Mouse (Mus musculus): ENCODE data around the gene Zfp683. TPM values are rescaled to one million over a fixed set of nuclear protein-coding genes. Genes with fewer than 3 reads are reported as not detected.

Zfp683 gene
- not detected in 2 replicates for polyA plus RNA-seq (2016; fragmentation: Nextera tagmentation; extraction: Ambion mirVana)

DNA sequence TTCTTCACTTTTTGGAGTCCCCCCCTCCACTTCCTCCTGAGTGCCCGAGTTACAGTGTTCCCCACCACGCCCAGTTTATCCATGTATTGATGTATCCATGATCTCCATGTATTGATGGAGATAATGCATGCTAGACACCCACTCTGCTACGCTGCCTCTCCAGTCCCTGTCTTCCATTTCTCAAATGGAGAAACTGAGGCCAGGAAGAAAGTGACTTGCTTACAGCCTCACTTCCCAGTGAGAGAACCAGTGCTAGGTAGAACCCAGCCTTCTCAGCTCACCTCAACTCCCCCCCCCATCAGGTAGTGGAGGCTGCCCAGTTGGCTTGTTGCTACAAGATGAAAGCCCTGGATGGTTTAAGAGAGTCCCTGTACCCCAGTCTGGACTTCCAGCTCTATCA is at the start of gene Zfp683:
Gene Zfp683, plus strand, starts transcription at position 301 of the 400 bp plus-strand sequence.
- H3K27me3 ChIP-seq (replicated peaks) = no peaks in the 10 kb centered on the region
- no peak within 1 kb of the TSS for H3K4me3 ChIP-seq
- 88% methylated on average over 3 of the region's 3 CpGs for WGBS
- H3K9ac ChIP-seq = no peak within 1 kb of the TSS
- ATAC-seq (ENCODE audit: low FRiP score, low read depth) = no peak
- H3K27ac ChIP-seq = no peak within 1 kb of the TSS
- no peak within 1 kb of the TSS for H3K4me2 ChIP-seq (replicated peaks)
- no peaks in the 10 kb centered on the region for H3K36me3 ChIP-seq
- H3K9me3 ChIP-seq = no peaks in the 10 kb centered on the region
- peaks cover 4% of the 10 kb centered on the region; the same call in 1 of the 2 replicates for H3K4me1 ChIP-seq

DNA sequence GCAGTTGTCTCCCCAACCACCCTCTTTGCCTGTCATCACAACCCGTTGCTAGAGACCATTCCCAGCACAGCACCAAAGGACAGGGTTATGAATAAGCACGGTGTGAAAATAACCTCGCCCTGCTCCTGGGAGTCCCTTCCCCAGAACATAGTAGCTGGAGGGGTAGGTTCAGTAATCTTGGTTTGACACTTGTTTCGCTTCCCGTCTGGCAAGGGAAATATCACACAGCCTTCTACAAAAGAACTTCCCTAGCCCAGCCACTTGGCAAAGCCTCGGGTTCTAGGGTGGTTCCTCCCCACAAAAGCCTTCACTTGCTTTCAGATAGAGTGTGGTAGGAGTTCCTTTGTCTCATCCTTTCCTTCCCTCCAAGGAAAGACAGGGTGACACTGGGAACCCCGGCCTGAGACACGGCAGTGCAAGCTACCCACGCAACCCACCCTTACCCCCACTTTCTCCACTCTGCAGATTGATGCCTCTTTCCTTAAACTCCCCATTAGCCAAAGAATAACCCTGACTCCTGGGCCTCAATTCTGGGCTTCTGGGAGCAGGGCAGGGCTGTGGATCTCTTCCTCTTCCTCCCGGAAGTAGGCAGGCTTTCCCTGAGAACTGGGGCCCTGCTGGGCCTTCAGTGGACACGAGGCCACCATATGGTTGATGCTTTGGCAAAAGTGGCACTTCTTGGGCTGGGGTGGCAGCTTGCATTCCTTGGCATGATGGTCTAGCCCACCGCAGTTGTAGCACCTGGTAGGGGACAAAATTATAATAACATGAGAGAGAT is 47.9 kb upstream of the Zfp683 start:
- H3K9me3 ChIP-seq = no peaks in the 10 kb centered on the region
- H3K27me3 ChIP-seq (replicated peaks) = no peaks in the 10 kb centered on the region
- H3K36me3 ChIP-seq = no peaks in the 10 kb centered on the region
- H3K27ac ChIP-seq = no peak overlapping the region
- ATAC-seq (ENCODE audit: low FRiP score, low read depth) = no peak
- H3K4me3 ChIP-seq = no peak overlapping the region
- no peak overlapping the region for H3K4me2 ChIP-seq (replicated peaks)
- no peak overlapping the region for H3K9ac ChIP-seq
- WGBS = 89% methylated on average over 12 of the region's 12 CpGs
- no peaks in the 10 kb centered on the region for H3K4me1 ChIP-seq

DNA sequence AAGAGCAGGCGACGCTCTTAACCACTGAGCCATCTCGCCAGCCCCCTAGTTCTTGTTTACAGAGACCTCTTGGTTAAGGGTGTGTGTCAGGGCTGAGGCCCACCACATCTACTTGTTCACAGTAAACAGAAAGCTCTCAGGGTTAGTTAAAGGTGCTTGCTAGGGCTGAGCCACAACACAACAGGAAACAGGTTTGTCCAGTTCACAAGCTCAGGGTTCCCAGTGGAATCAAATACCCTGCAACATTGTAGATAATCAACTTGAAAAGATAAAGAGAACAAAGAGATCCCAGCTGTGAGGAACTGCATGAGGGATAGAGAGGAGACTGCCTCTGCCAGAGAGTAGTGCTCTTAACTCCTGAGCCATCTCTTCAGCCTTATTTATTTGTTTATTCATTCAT is 46.8 kb upstream of the Zfp683 start:
- Histone ChIP-seq H3K36me3 (no peaks in the 10 kb centered on the region), H3K9me3 (no peaks in the 10 kb centered on the region), H3K4me1 (peaks cover 6% of the 10 kb centered on the region; the same call in 1 of the 2 replicates), H3K4me2 (replicated peaks) (no peak overlapping the region), H3K27ac (no peak overlapping the region), H3K9ac (no peak overlapping the region), H3K4me3 (no peak overlapping the region), H3K27me3 (replicated peaks) (no peaks in the 10 kb centered on the region)
- 90% methylated on average over 3 of the region's 3 CpGs for WGBS
- no peak for ATAC-seq (ENCODE audit: low FRiP score, low read depth)

DNA sequence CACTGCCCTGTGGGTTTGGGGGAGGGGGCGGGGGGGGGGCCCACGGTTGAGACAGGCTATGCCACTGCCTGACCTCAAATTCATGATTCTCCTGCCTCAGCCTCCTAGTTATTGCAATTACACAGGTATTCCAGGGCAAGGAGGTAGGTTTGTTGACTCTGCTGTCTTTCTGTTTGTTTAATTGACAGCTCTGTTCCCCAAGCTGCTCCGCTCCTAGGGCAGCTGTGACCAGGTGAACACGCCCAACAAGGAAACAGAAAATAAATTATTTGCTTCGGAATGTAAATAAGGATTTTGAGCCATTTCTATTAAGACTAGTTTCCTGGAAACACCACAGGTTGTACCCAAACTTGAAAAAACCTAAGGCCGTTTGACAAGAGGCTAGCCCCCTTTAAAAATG is 43.9 kb upstream of the Zfp683 start:
- Histone ChIP-seq H3K4me2 (replicated peaks) (no peak overlapping the region), H3K9ac (no peak overlapping the region), H3K27ac (no peak overlapping the region), H3K4me3 (no peak overlapping the region), H3K4me1 (peaks cover 8% of the 10 kb centered on the region; the same call in 1 of the 2 replicates), H3K36me3 (no peaks in the 10 kb centered on the region), H3K9me3 (no peaks in the 10 kb centered on the region), H3K27me3 (replicated peaks) (no peaks in the 10 kb centered on the region)
- 74% methylated on average over 6 of the region's 6 CpGs for WGBS
- no peak for ATAC-seq (ENCODE audit: low FRiP score, low read depth)

DNA sequence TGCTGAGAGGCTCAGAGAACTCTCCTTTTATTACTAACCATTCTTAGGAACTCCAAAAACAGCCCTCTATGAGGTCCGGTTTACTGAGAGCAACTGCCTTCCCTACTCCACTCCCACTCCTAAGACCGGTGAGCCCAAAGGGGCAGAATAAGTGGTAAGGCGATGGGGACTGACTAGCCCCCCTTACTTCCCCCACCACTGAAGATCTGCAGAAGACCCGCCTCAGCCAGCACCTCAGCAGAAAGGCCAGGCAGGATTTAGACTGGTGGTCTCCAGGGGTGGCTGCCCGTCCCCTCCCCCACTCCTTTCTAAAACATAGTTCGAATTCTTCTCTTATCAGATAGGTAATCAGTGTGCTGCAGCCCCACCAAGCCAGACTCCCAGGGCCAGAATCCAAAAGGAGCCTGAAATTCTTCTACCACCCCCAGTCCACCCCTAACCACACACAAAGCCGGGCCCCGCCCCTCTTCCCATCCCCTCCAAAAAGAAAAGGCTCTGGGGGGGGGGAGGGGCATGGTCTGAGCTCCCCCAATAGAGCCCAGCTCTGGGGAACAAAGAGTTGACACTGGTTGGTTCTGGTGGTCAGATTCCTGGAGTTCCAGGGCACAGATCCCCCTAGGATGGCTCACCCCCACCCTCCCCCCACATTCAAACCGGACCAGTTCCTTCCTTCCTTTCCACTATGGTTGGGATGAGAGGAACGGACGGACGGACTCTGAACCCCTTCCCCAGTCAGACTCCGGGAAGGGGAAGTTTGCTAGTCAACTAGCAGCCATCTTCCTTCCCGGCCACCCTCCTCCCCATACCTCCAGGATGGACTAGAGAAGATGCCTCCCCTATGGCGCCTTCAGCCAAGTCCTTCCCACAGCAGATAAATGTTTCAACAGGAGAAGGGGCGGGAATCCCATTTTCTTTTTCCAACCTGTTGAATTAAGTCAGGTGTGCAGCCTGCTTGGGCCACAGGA is 41.9 kb upstream of the Zfp683 start:
- H3K4me3 ChIP-seq = no peak overlapping the region
- no peak overlapping the region for H3K4me2 ChIP-seq (replicated peaks)
- no peak for ATAC-seq (ENCODE audit: low FRiP score, low read depth)
- WGBS = 12% methylated on average over 16 of the region's 16 CpGs
- H3K9ac ChIP-seq = no peak overlapping the region
- H3K27me3 ChIP-seq (replicated peaks) = no peaks in the 10 kb centered on the region
- H3K36me3 ChIP-seq = no peaks in the 10 kb centered on the region
- H3K27ac ChIP-seq = no peak overlapping the region
- H3K9me3 ChIP-seq = no peaks in the 10 kb centered on the region
- H3K4me1 ChIP-seq = peaks cover 20% of the 10 kb centered on the region

DNA sequence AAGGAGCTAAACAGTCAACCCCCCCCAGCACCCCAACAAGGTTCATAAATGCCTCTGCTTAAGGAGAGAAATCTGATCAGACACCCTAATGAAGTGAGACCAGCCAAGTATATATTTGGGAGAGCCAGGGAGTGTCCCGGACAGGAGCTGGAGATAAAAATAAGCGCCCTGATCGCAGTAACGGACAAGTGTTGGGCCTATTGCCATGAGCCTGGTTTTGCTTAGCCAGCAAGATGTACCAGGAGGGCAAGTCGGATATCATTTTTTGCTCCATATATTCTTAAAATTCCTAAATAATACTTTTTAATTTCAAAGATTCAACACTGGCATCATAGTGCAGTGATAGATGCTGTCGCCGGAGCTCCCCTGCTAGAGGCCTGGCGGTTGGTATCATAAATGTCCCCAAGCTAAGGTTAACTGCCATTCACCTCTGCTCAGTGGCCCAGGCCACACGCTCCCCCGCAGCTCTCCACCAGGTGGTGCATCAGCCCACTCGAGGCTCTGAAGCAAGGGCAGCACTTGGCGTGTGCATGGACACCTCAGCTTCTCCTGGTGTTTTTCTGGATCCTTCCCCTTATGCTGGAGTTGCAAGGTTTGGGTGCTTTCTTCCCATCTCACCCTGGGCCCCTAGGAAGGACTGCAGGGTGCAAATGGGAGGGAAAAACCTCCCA is 40.6 kb upstream of the Zfp683 start:
- WGBS = 45% methylated on average over 12 of the region's 12 CpGs
- H3K4me1 ChIP-seq = peaks cover 33% of the 10 kb centered on the region
- H3K9ac ChIP-seq = no peak overlapping the region
- no peak overlapping the region for H3K4me3 ChIP-seq
- no peaks in the 10 kb centered on the region for H3K36me3 ChIP-seq
- H3K4me2 ChIP-seq (replicated peaks) = no peak overlapping the region
- no peak for ATAC-seq (ENCODE audit: low FRiP score, low read depth)
- no peaks in the 10 kb centered on the region for H3K9me3 ChIP-seq
- peaks cover 6% of the 10 kb centered on the region; the same call in 1 of the 2 replicates for H3K27me3 ChIP-seq (replicated peaks)
- no peak overlapping the region for H3K27ac ChIP-seq

DNA sequence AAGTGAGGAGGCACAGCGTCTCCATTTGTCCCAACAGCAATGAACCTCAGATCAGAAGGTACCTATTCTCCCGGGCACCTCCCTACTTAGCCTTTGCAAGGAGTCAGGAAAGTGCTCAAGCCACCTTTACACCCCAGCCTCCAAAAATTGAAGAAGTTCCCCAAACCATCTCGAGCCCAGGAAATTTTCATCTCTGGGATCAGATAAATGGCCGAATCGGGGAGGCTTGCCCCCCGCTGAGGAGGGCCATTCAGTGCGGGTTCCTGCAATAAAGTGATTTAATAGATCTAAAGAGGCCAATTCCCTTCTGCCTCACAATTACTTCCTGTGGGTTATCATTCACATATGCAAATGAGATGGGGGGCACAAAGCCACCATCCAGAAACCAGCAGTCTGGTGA is 37.4 kb upstream of the Zfp683 start:
- H3K9ac ChIP-seq = no peak overlapping the region
- peaks cover 8% of the 10 kb centered on the region; the same call in 1 of the 2 replicates for H3K27me3 ChIP-seq (replicated peaks)
- H3K9me3 ChIP-seq = no peaks in the 10 kb centered on the region
- WGBS = 2% methylated on average over 7 of the region's 7 CpGs
- H3K36me3 ChIP-seq = no peaks in the 10 kb centered on the region
- peak overlapping the region; percentile 70 for H3K4me2 ChIP-seq (replicated peaks)
- no peak for ATAC-seq (ENCODE audit: low FRiP score, low read depth)
- no peak overlapping the region for H3K4me3 ChIP-seq
- peaks cover 55% of the 10 kb centered on the region for H3K4me1 ChIP-seq
- no peak overlapping the region for H3K27ac ChIP-seq

DNA sequence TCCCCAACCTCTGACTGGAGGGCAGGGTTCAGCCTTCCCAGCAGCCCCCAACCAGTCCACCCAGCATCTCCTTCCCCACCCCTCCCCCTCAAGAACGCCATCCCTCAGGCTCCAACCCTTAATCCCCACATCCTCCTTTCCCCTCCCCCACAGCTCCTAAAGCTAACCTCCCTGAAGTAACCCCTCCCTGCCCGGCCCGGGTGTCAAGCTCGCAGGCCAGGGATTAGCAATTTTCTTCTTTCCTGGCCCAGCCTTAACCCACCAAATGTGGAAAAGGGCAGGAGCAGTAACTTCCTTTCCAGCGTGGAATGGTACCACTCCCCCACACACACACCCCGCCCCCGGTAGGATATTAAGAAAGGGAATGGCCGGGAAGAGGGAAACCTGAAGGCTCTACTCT is 36.9 kb upstream of the Zfp683 start:
- Histone ChIP-seq H3K27ac (no peak overlapping the region), H3K4me2 (replicated peaks) (peak overlapping the region; percentile 70), H3K9ac (no peak overlapping the region), H3K36me3 (no peaks in the 10 kb centered on the region), H3K9me3 (no peaks in the 10 kb centered on the region), H3K27me3 (replicated peaks) (peaks cover 8% of the 10 kb centered on the region; the same call in 1 of the 2 replicates), H3K4me1 (peaks cover 50% of the 10 kb centered on the region), H3K4me3 (0 out of 2 replicates have a peak overlapping the region, but pooled peaks have one; percentile 31)
- no peak for ATAC-seq (ENCODE audit: low FRiP score, low read depth)
- 1% methylated on average over 8 of the region's 8 CpGs for WGBS

DNA sequence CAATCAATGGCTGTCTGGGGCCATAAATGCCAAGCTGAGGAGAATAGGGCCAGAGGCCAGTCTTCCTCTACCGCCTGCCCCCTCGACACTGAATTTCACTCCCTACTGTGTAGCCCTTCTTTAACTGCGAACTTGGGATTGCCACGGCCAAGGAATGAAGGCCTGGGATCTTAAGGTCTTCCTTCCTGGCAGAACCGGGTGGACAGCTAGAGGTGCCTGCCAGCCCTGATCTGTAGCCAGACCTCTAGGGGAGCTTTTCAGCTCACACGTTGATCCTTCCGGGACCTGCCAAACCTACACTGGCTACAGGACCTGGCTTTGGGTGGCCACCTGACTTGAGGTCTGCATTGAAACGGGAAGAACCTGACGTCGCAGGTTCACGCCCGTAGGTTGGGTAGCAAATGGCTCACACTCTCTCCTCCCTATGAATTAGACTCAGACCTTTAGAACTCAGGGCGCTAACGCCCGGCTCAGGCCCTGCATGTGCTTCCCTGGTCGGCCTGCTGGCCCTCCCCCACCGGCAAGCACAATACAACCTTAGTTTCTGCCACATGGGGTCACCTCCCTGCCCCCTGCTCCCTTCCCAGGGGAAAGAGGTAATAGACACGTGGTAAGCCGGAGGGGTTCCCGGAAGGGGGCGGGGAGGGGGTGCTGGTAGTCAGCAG is 36.3 kb upstream of the Zfp683 start:
- Histone ChIP-seq H3K27me3 (replicated peaks) (peaks cover 8% of the 10 kb centered on the region; the same call in 1 of the 2 replicates), H3K9ac (no peak overlapping the region), H3K4me2 (replicated peaks) (peak overlapping the region; percentile 70), H3K27ac (no peak overlapping the region), H3K9me3 (no peaks in the 10 kb centered on the region), H3K36me3 (no peaks in the 10 kb centered on the region), H3K4me1 (peaks cover 47% of the 10 kb centered on the region), H3K4me3 (peak overlapping the region; percentile 31)
- no peak for ATAC-seq (ENCODE audit: low FRiP score, low read depth)
- under 1% methylated on average over 21 of the region's 21 CpGs for WGBS

DNA sequence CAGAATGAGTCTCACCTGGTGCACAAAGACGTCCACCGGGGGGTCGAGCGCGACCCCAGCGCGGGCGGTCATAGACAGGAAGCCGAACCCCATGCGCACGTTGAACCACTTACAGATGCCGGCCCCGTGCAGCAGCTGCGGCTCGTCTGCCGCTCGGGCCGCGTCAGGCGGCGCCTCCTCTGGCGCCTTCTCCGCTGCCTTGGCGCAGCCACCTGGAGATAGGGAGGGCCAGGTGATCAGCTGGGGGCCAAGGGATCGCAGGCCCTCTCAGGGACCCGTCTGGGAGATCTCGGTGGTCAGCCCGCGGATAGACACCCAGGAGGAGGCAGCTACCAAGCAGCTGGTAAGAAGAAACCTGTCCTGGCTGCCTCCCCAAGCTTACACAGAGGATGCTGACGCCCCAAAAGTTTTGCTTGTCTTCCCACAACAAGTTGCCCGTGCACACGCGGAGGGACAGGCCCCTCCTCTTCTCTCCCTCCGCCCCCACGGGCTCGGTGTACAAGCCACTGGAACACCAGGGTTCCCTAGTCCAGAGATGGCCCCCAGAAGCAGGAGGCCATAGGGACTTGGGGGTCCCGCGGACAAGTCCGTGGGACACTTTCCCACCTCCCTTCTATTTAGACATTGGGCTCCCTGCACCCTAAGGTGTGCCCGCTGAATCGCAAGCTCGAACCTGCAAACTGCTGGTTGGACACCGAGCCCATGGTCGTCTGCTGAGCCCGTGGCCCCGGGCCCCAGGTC is 35.4 kb upstream of the Zfp683 start:
- under 1% methylated on average over 46 of the region's 46 CpGs for WGBS
- Histone ChIP-seq H3K4me2 (replicated peaks) (peak overlapping the region; percentile 70), H3K4me3 (peak overlapping the region; percentile 31), H3K27ac (no peak overlapping the region), H3K36me3 (no peaks in the 10 kb centered on the region), H3K4me1 (peaks cover 47% of the 10 kb centered on the region), H3K9ac (peak overlapping the region; percentile 38), H3K27me3 (replicated peaks) (peaks cover 8% of the 10 kb centered on the region; the same call in 1 of the 2 replicates), H3K9me3 (no peaks in the 10 kb centered on the region)
- ATAC-seq (ENCODE audit: low FRiP score, low read depth) = peak; percentile 42; the same call in 1 of the 2 replicates

DNA sequence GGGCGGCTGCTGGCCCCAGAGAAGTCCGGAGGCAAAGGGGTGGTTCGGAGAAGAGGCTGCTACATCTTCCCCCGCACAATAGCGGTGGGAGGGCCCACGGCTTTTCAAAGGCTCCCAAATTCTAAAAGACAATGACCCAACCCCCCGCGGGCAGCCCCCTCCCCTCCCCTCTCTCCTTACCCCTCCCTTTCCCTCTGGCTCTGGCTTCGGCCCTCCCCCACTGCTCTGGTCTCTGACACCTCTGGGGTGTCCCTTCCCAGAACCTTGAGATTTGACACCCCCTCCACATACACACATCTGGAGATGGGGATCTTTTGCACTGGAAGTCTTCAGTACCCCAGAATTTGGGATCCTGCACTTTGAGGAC is 34.9 kb upstream of the Zfp683 start, which contains the start of gene Lin28a:
Gene Lin28a, minus strand, starts transcription at position 63 of the 367 bp plus-strand sequence.
- Histone ChIP-seq H3K9ac (peak within 1 kb of the TSS; percentile 38), H3K4me3 (peak within 1 kb of the TSS; percentile 31), H3K9me3 (no peaks in the 10 kb centered on the region), H3K36me3 (no peaks in the 10 kb centered on the region), H3K27me3 (replicated peaks) (peaks cover 8% of the 10 kb centered on the region; the same call in 1 of the 2 replicates), H3K4me2 (replicated peaks) (peak within 1 kb of the TSS; percentile 70), H3K4me1 (peaks cover 47% of the 10 kb centered on the region), H3K27ac (no peak within 1 kb of the TSS)
- ATAC-seq (ENCODE audit: low FRiP score, low read depth) = 0 out of 2 replicates have a peak, but pooled peaks have one; percentile 49
- WGBS = 1% methylated on average over 9 of the region's 9 CpGs
